Mouse (Mus musculus): Measurements from ENCODE around the gene Trap1. TPM values are rescaled to one million over a fixed set of nuclear protein-coding genes. Genes with fewer than 3 reads are reported as not detected.

The Trap1 gene
- polyA plus RNA-seq (2014; fragmentation: Nextera tagmentation; extraction: Ambion mirVana), result 118 and 122 TPM in 2 replicates

DNA sequence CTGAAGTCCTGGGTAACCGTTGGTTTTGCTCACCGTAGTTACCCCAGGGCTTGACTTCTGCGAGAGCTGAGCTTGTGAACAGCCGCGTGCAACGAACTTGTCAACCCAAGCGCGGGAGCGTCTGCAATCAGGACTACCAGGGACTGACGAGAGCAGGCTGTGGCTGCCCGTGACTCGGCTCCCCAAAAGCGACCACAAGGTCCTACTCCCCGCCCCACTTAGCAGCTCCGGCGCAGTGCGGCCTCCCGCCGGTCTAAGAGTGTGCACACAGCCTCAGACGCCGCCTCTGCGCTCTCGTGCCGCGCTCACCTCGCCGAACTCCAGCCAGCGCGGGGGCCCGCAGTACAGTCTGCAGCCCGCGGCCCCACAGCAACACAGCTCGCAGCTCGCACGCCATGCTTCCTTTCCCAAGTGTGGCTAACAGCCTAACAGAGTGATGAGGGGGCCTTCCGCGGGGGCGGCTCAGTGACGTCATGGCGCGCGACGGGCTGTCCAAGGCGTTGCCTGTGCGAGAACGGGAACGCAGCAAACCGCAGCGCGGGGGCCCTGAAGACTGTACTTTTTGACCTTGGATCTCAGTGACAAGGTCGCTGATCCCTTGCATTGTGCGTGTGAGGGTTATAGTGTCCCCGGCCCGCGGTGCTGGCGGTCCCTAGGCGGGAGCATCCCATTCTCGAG lies at the start of gene Trap1:
TSS of gene Trap1 (minus strand) at position 444 of the 678 bp plus-strand sequence.
- Histone ChIP-seq H3K9ac (ENCODE audit: low read length) (peak within 1 kb of the TSS; percentile 71), H3K4me2 (ENCODE audit: low read length) (peak within 1 kb of the TSS; percentile 70), H3K4me1 (replicated peaks; ENCODE audit: control insufficient read depth, insufficient read depth, low read length) (peaks cover 9% of the 10 kb centered on the region), H3K9me3 (ENCODE audit: control insufficient read depth, low read length) (no peaks in the 10 kb centered on the region), H3K27ac (ENCODE audit: low read depth) (peak within 1 kb of the TSS; percentile 76), H3K36me3 (ENCODE audit: control insufficient read depth, insufficient read depth, low read length) (peaks cover 12% of the 10 kb centered on the region), H3K4me3 (ENCODE audit: low read depth, low read length) (peak within 1 kb of the TSS; percentile 89), H3K27me3 (replicated peaks; ENCODE audit: control insufficient read depth, insufficient read depth, low read length) (no peaks in the 10 kb centered on the region)
- peak; percentile 99 for DNase-seq (ENCODE audit: low spot score)
- WGBS, result under 1% methylated on average over 58 of the region's 58 CpGs
- peak; percentile 97 for ATAC-seq (replicated peaks; ENCODE audit: low FRiP score, low TSS enrichment, low read depth)

DNA sequence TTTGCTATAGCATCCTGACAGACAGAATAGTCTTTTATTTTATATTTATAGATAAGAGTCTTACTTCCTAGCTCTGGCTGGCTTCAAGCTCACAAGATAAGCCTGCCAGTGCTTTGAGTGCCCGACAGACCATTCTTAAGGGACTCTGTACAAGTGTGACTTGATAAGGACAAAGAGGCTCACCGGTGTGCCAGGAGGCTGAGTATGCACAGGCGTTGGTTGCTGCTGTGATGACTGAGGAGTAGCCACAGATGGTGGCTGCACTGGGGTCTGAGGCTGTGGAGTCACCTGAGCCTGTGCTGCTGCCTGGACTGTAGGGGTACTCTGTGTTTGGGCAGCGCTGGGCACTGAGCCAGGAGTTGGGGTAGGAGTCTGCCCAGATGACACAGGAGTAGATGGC lies 39.4 kb upstream of the Trap1 start:
- Histone ChIP-seq H3K4me3 (ENCODE audit: low read depth, low read length) (no peak overlapping the region), H3K4me2 (ENCODE audit: low read length) (no peak overlapping the region), H3K9ac (ENCODE audit: low read length) (no peak overlapping the region), H3K27ac (ENCODE audit: low read depth) (no peak overlapping the region), H3K4me1 (replicated peaks; ENCODE audit: control insufficient read depth, insufficient read depth, low read length) (no peaks in the 10 kb centered on the region), H3K9me3 (ENCODE audit: control insufficient read depth, low read length) (no peaks in the 10 kb centered on the region), H3K27me3 (replicated peaks; ENCODE audit: control insufficient read depth, insufficient read depth, low read length) (no peaks in the 10 kb centered on the region), H3K36me3 (ENCODE audit: control insufficient read depth, insufficient read depth, low read length) (peaks cover 96% of the 10 kb centered on the region)
- ATAC-seq (replicated peaks; ENCODE audit: low FRiP score, low TSS enrichment, low read depth), result no peak
- WGBS, result 95% methylated on average over 4 of the region's 4 CpGs
- DNase-seq (ENCODE audit: low spot score), result no peak

DNA sequence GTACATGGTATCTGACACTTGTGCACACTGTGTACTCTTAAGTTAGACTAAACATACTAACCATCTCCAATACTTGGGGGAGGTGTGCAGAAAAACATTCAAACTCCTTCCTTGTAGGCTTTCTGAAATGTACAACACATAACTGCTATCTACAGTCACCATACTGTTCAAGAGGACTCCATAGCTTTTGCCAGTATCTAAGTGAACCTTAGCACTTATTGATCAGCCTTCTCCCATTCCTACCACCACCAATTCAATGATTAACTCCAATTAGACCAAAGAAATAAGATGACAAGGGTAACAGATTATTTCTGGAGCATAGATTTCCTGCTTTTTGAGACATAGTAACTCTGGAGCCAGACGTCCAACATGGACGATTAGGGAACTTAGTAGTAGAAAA lies 22.7 kb upstream of the Trap1 start:
- ATAC-seq (replicated peaks; ENCODE audit: low FRiP score, low TSS enrichment, low read depth), result no peak
- H3K36me3 ChIP-seq (ENCODE audit: control insufficient read depth, insufficient read depth, low read length), result peaks cover 72% of the 10 kb centered on the region

DNA sequence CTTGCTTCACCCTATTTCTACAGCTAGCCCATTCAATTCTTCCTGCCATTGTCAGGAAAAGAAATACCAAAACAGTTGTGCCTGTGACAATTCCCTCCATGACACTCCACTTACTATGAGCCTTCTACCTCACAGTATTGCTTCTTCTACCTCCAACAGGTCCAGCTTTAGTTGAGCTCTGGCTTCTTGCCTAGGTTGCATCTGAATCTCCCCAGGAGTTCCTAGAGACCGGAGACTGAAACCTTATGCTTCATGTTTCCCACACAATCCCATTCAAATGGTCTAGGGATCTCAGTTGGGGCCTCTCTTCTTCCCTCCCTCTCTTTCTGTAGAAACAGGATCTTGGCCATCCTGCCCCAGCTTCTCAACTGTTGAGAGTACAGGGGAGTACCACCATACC lies 19.9 kb upstream of the Trap1 start:
- Histone ChIP-seq H3K4me3 (ENCODE audit: low read depth, low read length) (no peak overlapping the region), H3K27me3 (replicated peaks; ENCODE audit: control insufficient read depth, insufficient read depth, low read length) (no peaks in the 10 kb centered on the region), H3K9ac (ENCODE audit: low read length) (no peak overlapping the region), H3K36me3 (ENCODE audit: control insufficient read depth, insufficient read depth, low read length) (peaks cover 87% of the 10 kb centered on the region), H3K27ac (ENCODE audit: low read depth) (no peak overlapping the region), H3K9me3 (ENCODE audit: control insufficient read depth, low read length) (no peaks in the 10 kb centered on the region), H3K4me2 (ENCODE audit: low read length) (no peak overlapping the region), H3K4me1 (replicated peaks; ENCODE audit: control insufficient read depth, insufficient read depth, low read length) (no peaks in the 10 kb centered on the region)
- no peak for ATAC-seq (replicated peaks; ENCODE audit: low FRiP score, low TSS enrichment, low read depth)
- DNase-seq (ENCODE audit: low spot score), result no peak
- 100% methylated on average over 1 of the region's 1 CpGs for whole genome bisulfite sequencing

More for the DNA sequence above, 22.7 kb upstream of the Trap1 start:
- Histone ChIP-seq H3K27ac (ENCODE audit: low read depth) (no peak overlapping the region), H3K9ac (ENCODE audit: low read length) (no peak overlapping the region), H3K9me3 (ENCODE audit: control insufficient read depth, low read length) (no peaks in the 10 kb centered on the region), H3K4me3 (ENCODE audit: low read depth, low read length) (no peak overlapping the region), H3K27me3 (replicated peaks; ENCODE audit: control insufficient read depth, insufficient read depth, low read length) (no peaks in the 10 kb centered on the region), H3K4me1 (replicated peaks; ENCODE audit: control insufficient read depth, insufficient read depth, low read length) (no peaks in the 10 kb centered on the region), H3K4me2 (ENCODE audit: low read length) (no peak overlapping the region)
- 76% methylated on average over 2 of the region's 2 CpGs for WGBS
- no peak for DNase-seq (ENCODE audit: low spot score)

DNA sequence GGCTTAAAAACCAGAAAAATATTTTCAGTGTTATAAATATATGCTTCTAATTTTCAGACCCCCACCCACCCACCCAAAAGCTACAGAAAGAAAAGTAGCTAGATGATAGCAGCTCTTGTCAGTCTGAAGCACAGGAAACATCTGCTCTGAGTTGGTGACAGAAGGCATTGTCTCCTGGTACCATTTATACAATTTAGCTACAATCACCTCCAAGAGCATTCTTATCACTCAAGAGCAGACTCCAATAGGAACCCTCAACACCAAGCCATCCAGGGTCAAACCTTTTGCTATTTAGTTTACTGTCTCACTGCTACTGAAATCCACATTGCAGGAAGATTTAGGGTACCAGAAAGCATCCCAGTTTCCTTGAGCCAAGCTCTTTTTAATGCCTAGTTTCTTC lies 19.3 kb upstream of the Trap1 start:
- ATAC-seq (replicated peaks; ENCODE audit: low FRiP score, low TSS enrichment, low read depth) (no peak), DNase-seq (ENCODE audit: low spot score) (no peak)
- Histone ChIP-seq H3K4me3 (ENCODE audit: low read depth, low read length) (no peak overlapping the region), H3K4me2 (ENCODE audit: low read length) (no peak overlapping the region), H3K27me3 (replicated peaks; ENCODE audit: control insufficient read depth, insufficient read depth, low read length) (no peaks in the 10 kb centered on the region), H3K9ac (ENCODE audit: low read length) (no peak overlapping the region), H3K27ac (ENCODE audit: low read depth) (no peak overlapping the region), H3K9me3 (ENCODE audit: control insufficient read depth, low read length) (no peaks in the 10 kb centered on the region), H3K36me3 (ENCODE audit: control insufficient read depth, insufficient read depth, low read length) (peaks cover 94% of the 10 kb centered on the region), H3K4me1 (replicated peaks; ENCODE audit: control insufficient read depth, insufficient read depth, low read length) (no peaks in the 10 kb centered on the region)

DNA sequence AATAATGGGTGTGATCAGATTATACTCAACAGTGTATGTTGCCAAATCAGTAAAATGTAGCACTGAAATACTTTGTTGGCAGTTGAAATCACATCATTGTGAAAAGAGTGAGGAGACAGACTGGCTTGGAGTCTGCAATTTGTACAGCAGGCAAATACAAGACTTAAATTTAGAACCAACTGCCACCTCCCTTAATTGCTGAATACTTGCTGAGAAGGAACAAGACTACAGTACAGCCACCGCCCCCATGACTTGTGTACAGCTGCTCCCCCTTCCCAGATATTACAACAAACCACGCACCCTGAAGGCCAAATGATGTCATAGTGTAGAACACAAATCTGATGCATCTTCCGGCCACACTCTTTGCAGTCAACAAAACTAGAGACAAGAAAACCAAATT lies 18.5 kb upstream of the Trap1 start:
- Histone ChIP-seq H3K27ac (ENCODE audit: low read depth) (no peak overlapping the region), H3K9ac (ENCODE audit: low read length) (no peak overlapping the region), H3K4me1 (replicated peaks; ENCODE audit: control insufficient read depth, insufficient read depth, low read length) (no peaks in the 10 kb centered on the region), H3K4me2 (ENCODE audit: low read length) (no peak overlapping the region), H3K4me3 (ENCODE audit: low read depth, low read length) (no peak overlapping the region), H3K27me3 (replicated peaks; ENCODE audit: control insufficient read depth, insufficient read depth, low read length) (no peaks in the 10 kb centered on the region), H3K9me3 (ENCODE audit: control insufficient read depth, low read length) (no peaks in the 10 kb centered on the region), H3K36me3 (ENCODE audit: control insufficient read depth, insufficient read depth, low read length) (peaks cover 94% of the 10 kb centered on the region)
- 92% methylated on average over 3 of the region's 3 CpGs for WGBS
- DNase-seq (ENCODE audit: low spot score) (no peak), ATAC-seq (replicated peaks; ENCODE audit: low FRiP score, low TSS enrichment, low read depth) (no peak)

DNA sequence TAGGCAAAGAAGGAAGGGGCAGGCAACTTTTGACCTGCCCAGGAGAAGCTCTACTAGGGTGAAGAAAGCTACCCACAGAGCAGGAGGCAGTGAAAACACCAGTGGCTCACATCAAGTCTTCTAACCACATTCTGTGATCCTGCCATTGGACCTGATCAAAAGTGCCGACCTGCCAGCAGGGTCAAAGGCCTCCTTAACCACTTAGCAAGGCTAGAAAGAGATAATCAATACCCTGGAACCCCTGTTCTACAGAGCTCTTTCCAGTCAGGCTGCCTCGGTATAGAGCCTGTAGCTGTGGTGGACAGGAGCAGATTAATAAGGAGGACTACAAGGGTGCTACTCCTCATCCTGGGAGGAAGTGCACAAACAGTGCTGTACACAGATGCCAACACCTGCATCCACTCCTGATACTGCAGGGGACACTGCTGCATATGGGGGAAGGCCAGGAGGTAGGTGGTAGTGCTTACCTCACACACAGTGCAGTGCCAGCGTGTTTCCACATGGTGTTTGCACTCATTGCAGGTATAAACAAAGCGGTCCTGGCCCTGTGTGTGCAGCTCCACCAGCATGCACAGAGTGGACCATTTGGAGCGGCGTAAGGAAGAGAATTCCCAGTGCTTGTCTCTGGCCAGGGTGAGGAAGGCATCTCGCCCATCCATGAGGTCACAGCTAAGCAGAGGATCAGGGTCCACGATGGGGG lies 9.7 kb upstream of the Trap1 start:
- no peaks in the 10 kb centered on the region for H3K27me3 ChIP-seq (replicated peaks; ENCODE audit: control insufficient read depth, insufficient read depth, low read length)
- no peak overlapping the region for H3K4me2 ChIP-seq (ENCODE audit: low read length)
- peaks cover 96% of the 10 kb centered on the region for H3K36me3 ChIP-seq (ENCODE audit: control insufficient read depth, insufficient read depth, low read length)
- no peak for DNase-seq (ENCODE audit: low spot score)
- H3K27ac ChIP-seq (ENCODE audit: low read depth), result no peak overlapping the region
- WGBS, result 92% methylated on average over 8 of the region's 8 CpGs
- no peak overlapping the region for H3K9ac ChIP-seq (ENCODE audit: low read length)
- ATAC-seq (replicated peaks; ENCODE audit: low FRiP score, low TSS enrichment, low read depth), result no peak
- H3K9me3 ChIP-seq (ENCODE audit: control insufficient read depth, low read length), result no peaks in the 10 kb centered on the region
- no peaks in the 10 kb centered on the region for H3K4me1 ChIP-seq (replicated peaks; ENCODE audit: control insufficient read depth, insufficient read depth, low read length)
- H3K4me3 ChIP-seq (ENCODE audit: low read depth, low read length), result no peak overlapping the region

DNA sequence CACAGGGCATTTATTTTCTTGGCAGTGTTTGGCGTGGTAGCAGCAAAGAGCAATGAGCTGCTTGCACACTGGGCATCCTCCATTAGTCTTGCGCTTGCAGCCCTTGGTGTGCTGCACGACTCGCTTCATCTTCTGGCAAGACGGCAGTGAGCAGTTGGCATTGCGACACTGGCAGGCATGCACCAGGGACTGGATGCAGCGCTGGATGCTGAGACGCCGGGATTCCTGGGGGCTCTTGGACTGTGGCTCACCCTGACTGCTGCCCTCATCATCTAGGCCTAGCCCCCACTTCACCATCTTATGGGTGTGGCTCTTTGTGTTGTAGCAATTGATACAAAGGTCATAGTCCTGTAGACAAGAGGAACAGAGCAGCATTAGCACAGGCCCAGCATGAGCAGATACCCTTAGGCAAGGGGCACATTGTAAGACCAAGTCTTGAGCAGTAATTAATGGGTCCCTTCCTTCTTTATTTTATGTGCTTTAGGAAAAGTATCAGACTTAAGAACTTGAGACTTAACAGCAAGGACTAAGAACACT lies 8.3 kb upstream of the Trap1 start:
- ATAC-seq (replicated peaks; ENCODE audit: low FRiP score, low TSS enrichment, low read depth) (no peak), DNase-seq (ENCODE audit: low spot score) (no peak)
- no peak overlapping the region for H3K4me3 ChIP-seq (ENCODE audit: low read depth, low read length)
- WGBS, result 95% methylated on average over 9 of the region's 9 CpGs
- no peaks in the 10 kb centered on the region for H3K27me3 ChIP-seq (replicated peaks; ENCODE audit: control insufficient read depth, insufficient read depth, low read length)
- no peak overlapping the region for H3K4me2 ChIP-seq (ENCODE audit: low read length)
- no peaks in the 10 kb centered on the region for H3K4me1 ChIP-seq (replicated peaks; ENCODE audit: control insufficient read depth, insufficient read depth, low read length)
- H3K9ac ChIP-seq (ENCODE audit: low read length), result no peak overlapping the region
- no peaks in the 10 kb centered on the region for H3K9me3 ChIP-seq (ENCODE audit: control insufficient read depth, low read length)
- H3K27ac ChIP-seq (ENCODE audit: low read depth), result no peak overlapping the region
- H3K36me3 ChIP-seq (ENCODE audit: control insufficient read depth, insufficient read depth, low read length), result peaks cover 93% of the 10 kb centered on the region

Measured in intestine, embryonic 14.5 days (tissue).